Mouse (Mus musculus) lung, postnatal 0 days (tissue): ENCODE data around the gene Nol3. TPM values are rescaled to one million over a fixed set of nuclear protein-coding genes. Genes with fewer than 3 reads are reported as not detected.
A peak's percentile ranks its signal among the peaks of the same experiment; 100 is the strongest.

Experiments used
- ATAC-seq: fragments of 200-750 bp; cut with Nextera tagmentation; 2 replicates; pipeline ENCODE4 v1.8.0; 2017; ENCODE audit warnings: moderate library complexity
- DNase-seq: peaks from one replicate; pipeline ENCODE4 v3.0.0-alpha.2; 2016; ENCODE audit warnings: low spot score
- H3K27ac ChIP-seq: fragments of 300-500 bp; sonication (generic); 2 replicates; pipeline ENCODE4 v1.5.1; 2014; ENCODE audit warnings: antibody characterized with exemption, mild to moderate bottlenecking, low read length, mixed read lengths
- H3K27me3 ChIP-seq: fragments of 300-500 bp; sonication (generic); replicated peaks from 2 replicates; pipeline ENCODE4 v1.6.1; 2014; ENCODE audit warnings: low read length, mixed read lengths; ENCODE audit not compliant: insufficient read depth
- H3K36me3 ChIP-seq: fragments of 300-500 bp; sonication (generic); 2 replicates; pipeline ENCODE4 v1.6.1; 2014; ENCODE audit warnings: low read length, mixed read lengths; ENCODE audit not compliant: insufficient read depth
- H3K4me1 ChIP-seq: fragments of 300-500 bp; sonication (generic); 2 replicates; pipeline ENCODE4 v1.6.1; 2014; ENCODE audit warnings: antibody characterized with exemption, low read depth, low read length, mixed read lengths; ENCODE audit not compliant: insufficient read depth
- H3K4me2 ChIP-seq: fragments of 300-500 bp; sonication (generic); replicated peaks from 2 replicates; pipeline ENCODE4 v1.6.1; 2014; ENCODE audit warnings: low read depth, mild to moderate bottlenecking, low read length, moderate library complexity, mixed read lengths
- H3K4me3 ChIP-seq: fragments of 300-500 bp; sonication (generic); 2 replicates; pipeline ENCODE4 v1.5.1; 2014; ENCODE audit warnings: low read depth, low read length
- H3K9ac ChIP-seq: fragments of 300-500 bp; sonication (generic); replicated peaks from 2 replicates; pipeline ENCODE4 v1.6.1; 2014; ENCODE audit warnings: low read depth, mild to moderate bottlenecking
- H3K9me3 ChIP-seq: fragments of 300-500 bp; sonication (generic); 2 replicates; pipeline ENCODE4 v1.6.1; 2016; ENCODE audit warnings: low read length, mixed read lengths
- CTCF ChIP-seq: IDR thresholded peaks from 2 replicates; pipeline ENCODE4 v1.5.1; 2016; ENCODE audit warnings: antibody characterized with exemption, mild to moderate bottlenecking
- EP300 ChIP-seq: IDR thresholded peaks from 2 replicates; pipeline ENCODE4 v1.6.1; 2016; ENCODE audit warnings: antibody characterized with exemption, mild to moderate bottlenecking, control low read depth
- WGBS: fragments of 180-500 bp; shearing (Covaris S2); extraction: QIAGEN DNeasy Blood & Tissue Kit; methylation state at CpG from one replicate; pipeline ENCODE4 v1.1.7; 2014; 5-methylcytosine and 5-hydroxymethylcytosine counted together
- microRNA counts: library from miRNA; unstranded; fragments of <30 nt; microRNA quantifications from one replicate; lab custom pipeline; 2015
- microRNA-seq: library from miRNA; unstranded; fragments of <30 nt; microRNA quantifications from one replicate; pipeline ENCODE4, GENCODE M21; 2016
- polyA plus RNA-seq: library from polyadenylated mRNA; unstranded; fragments of >200 nt; fragmentation: Nextera tagmentation; extraction: Ambion mirVana; gene quantifications from 2 replicates; pipeline ENCODE4 v1.2.1, GENCODE M21; 2015

Gene Nol3
- polyA plus RNA-seq, 1 experiment from 2014 or later = 1.3 TPM

GRCm38 (mm10) chr8:105330325-105330724, 54.4 kb downstream of the Nol3 start:
- no peak for ATAC-seq
- DNase-seq = no peak
- TF ChIP-seq EP300 (no peak), CTCF (no peak)
- H3K4me1 ChIP-seq = peaks cover 4% of the 10 kb centered on the region; the same call in 1 of the 2 replicates
- H3K9me3 ChIP-seq = no peaks in the 10 kb centered on the region
- no peak overlapping the region for H3K27ac ChIP-seq
- no peak overlapping the region for H3K4me3 ChIP-seq
- H3K27me3 ChIP-seq = no peaks in the 10 kb centered on the region
- 91% methylated on average over 12 of the region's 12 CpGs for WGBS
- H3K4me2 ChIP-seq = no peak overlapping the region
- peaks cover 62% of the 10 kb centered on the region for H3K36me3 ChIP-seq
- H3K9ac ChIP-seq = no peak overlapping the region

- H3K4me2 ChIP-seq = no peak overlapping the region
- no peak overlapping the region for H3K9ac ChIP-seq
- WGBS = 85% methylated on average over 18 of the region's 22 CpGs
- H3K36me3 ChIP-seq = peaks cover 73% of the 10 kb centered on the region
- TF ChIP-seq EP300 (no peak), CTCF (no peak)
- no peak overlapping the region for H3K4me3 ChIP-seq
- H3K27ac ChIP-seq = no peak overlapping the region
- no peaks in the 10 kb centered on the region for H3K27me3 ChIP-seq
- no peaks in the 10 kb centered on the region for H3K9me3 ChIP-seq
- DNase-seq (no peak), ATAC-seq (no peak)
- no peaks in the 10 kb centered on the region for H3K4me1 ChIP-seq
These were observed 55.5 kb downstream of the Nol3 start for GRCm38 (mm10) chr8:105331469-105331868.

MicroRNA genes within 50 kb of the gene (microRNA counts, 519-probe panel; counts per million panel counts)
- microRNA mmu-miR-328 (lab: Ali Mortazavi, UCI) = 3,085 counts per million, percentile 15 among the panel's probes with 10 or more counts

Small RNAs within 50 kb of the gene (microRNA-seq; reads per million reads assigned to microRNA genes)
- gene Gm27320 (not detected), gene Mir328 (309 reads per million, percentile 61 among the genes with 10 or more reads in this experiment)

Other genes starting within 250 kb of the Nol3 start
- gene Ces3a, start 227.5 kb upstream of the Nol3 start, polyA plus RNA-seq = not detected in 2 replicates
- not detected in 2 replicates for gene Ces3b, start 192.4 kb upstream of the Nol3 start, polyA plus RNA-seq
- not detected in 2 replicates for gene Ces4a, start 144.3 kb upstream of the Nol3 start, polyA plus RNA-seq
- 29.0 and 31.5 TPM in 2 replicates for gene Cbfb, start 105.5 kb upstream of the Nol3 start, polyA plus RNA-seq
- 82.6 and 91.3 TPM in 2 replicates for gene D230025D16Rik, start 51.0 kb upstream of the Nol3 start, polyA plus RNA-seq
- gene B3gnt9, start 21.0 kb upstream of the Nol3 start, polyA plus RNA-seq = 24.6 and 24.8 TPM in 2 replicates
- gene Tradd, start 11.5 kb upstream of the Nol3 start, polyA plus RNA-seq = 35.5 and 35.8 TPM in 2 replicates
- 6.0 and 6.6 TPM in 2 replicates for gene Fbxl8, start 11.5 kb upstream of the Nol3 start, polyA plus RNA-seq
- gene Hsf4, start 6.3 kb upstream of the Nol3 start, polyA plus RNA-seq = 1.7 and 2.0 TPM in 2 replicates
- 2.4 and 2.7 TPM in 2 replicates for gene 4931428F04Rik, start 13.7 kb downstream of the Nol3 start, polyA plus RNA-seq
- 34.5 and 34.6 TPM in 2 replicates for gene Exoc3l, start 20.0 kb downstream of the Nol3 start, polyA plus RNA-seq
- gene E2f4, start 21.5 kb downstream of the Nol3 start, polyA plus RNA-seq = 29.8 and 32.7 TPM in 2 replicates
- 22.3 and 23.0 TPM in 2 replicates for gene Elmo3, start 29.5 kb downstream of the Nol3 start, polyA plus RNA-seq
- 4.2 and 7.5 TPM in 2 replicates for gene Lrrc29, start 50.1 kb downstream of the Nol3 start, polyA plus RNA-seq
- 116 and 141 TPM in 2 replicates for gene Tmem208, start 50.2 kb downstream of the Nol3 start, polyA plus RNA-seq
- 8.7 and 10.5 TPM in 2 replicates for gene Fhod1, start 71.8 kb downstream of the Nol3 start, polyA plus RNA-seq
- 1.7 and 1.9 TPM in 2 replicates for gene Slc9a5, start 72.7 kb downstream of the Nol3 start, polyA plus RNA-seq
- 0.20 and 0.26 TPM in 2 replicates for gene Plekhg4, start 97.1 kb downstream of the Nol3 start, polyA plus RNA-seq
- 0.14 and 0.38 TPM in 2 replicates for gene Kctd19, start 137.4 kb downstream of the Nol3 start, polyA plus RNA-seq
- gene Lrrc36, start 137.4 kb downstream of the Nol3 start, polyA plus RNA-seq = 3.7 and 3.9 TPM in 2 replicates
- gene Tppp3, start 195.4 kb downstream of the Nol3 start, polyA plus RNA-seq = 675 and 696 TPM in 2 replicates
- 40.6 and 41.7 TPM in 2 replicates for gene Zdhhc1, start 220.8 kb downstream of the Nol3 start, polyA plus RNA-seq
- gene Hsd11b2, start 242.6 kb downstream of the Nol3 start, polyA plus RNA-seq = 1.8 and 2.9 TPM in 2 replicates